Mouse (Mus musculus) intestine, embryonic 16.5 days (tissue): ENCODE data around the gene 3110082I17Rik. TPM values are rescaled to one million over a fixed set of nuclear protein-coding genes. Genes with fewer than 3 reads are reported as not detected.

Experiments used
- ATAC-seq: fragments of 200-750 bp; cut with Nextera tagmentation; 2 replicates; pipeline ENCODE4 v1.8.0; 2017; ENCODE audit warnings: moderate TSS enrichment, moderate library complexity
- H3K27ac ChIP-seq: fragments of 300-500 bp; sonication (generic); 2 replicates; pipeline ENCODE4 v1.5.1; 2014; ENCODE audit warnings: mild to moderate bottlenecking, low read length
- H3K27me3 ChIP-seq: fragments of 300-500 bp; sonication (generic); replicated peaks from 2 replicates; pipeline ENCODE4 v1.6.1; 2014; ENCODE audit warnings: low read length, control low read depth, mixed read lengths; ENCODE audit not compliant: control insufficient read depth, insufficient read depth
- H3K36me3 ChIP-seq: fragments of 300-500 bp; sonication (generic); 2 replicates; pipeline ENCODE4 v1.6.1; 2014; ENCODE audit warnings: low read length, control low read depth; ENCODE audit not compliant: control insufficient read depth, insufficient read depth
- H3K4me1 ChIP-seq: fragments of 300-500 bp; sonication (generic); 2 replicates; pipeline ENCODE4 v1.6.1; 2014; ENCODE audit warnings: low read length, control low read depth, mixed read lengths; ENCODE audit not compliant: control insufficient read depth, insufficient read depth
- H3K4me2 ChIP-seq: fragments of 300-500 bp; sonication (generic); 2 replicates; pipeline ENCODE4 v1.6.1; 2014; ENCODE audit warnings: low read depth, low read length, control low read depth
- H3K4me3 ChIP-seq: fragments of 300-500 bp; sonication (generic); 2 replicates; pipeline ENCODE4 v1.5.1; 2014; ENCODE audit warnings: mild to moderate bottlenecking, low read length
- H3K9ac ChIP-seq: fragments of 300-500 bp; sonication (generic); 2 replicates; pipeline ENCODE4 v1.6.1; 2014; ENCODE audit warnings: low read depth, low read length
- H3K9me3 ChIP-seq: fragments of 300-500 bp; sonication (generic); 2 replicates; pipeline ENCODE4 v1.6.1; 2016; ENCODE audit warnings: low read length, control low read depth; ENCODE audit not compliant: control insufficient read depth
- WGBS: fragments of 180-500 bp; shearing (Covaris S2); extraction: QIAGEN DNeasy Blood & Tissue Kit; methylation state at CpG from one replicate; pipeline ENCODE4 v1.1.7; 2014; 5-methylcytosine and 5-hydroxymethylcytosine counted together
- polyA plus RNA-seq: library from polyadenylated mRNA; unstranded; fragments of >200 nt; fragmentation: Nextera tagmentation; extraction: Ambion mirVana; gene quantifications from 2 replicates; pipeline ENCODE4 v1.2.1, GENCODE M21; 2015

The 3110082I17Rik gene
- polyA plus RNA-seq, 1 experiment from 2014 or later, result 35.5 TPM

DNA sequence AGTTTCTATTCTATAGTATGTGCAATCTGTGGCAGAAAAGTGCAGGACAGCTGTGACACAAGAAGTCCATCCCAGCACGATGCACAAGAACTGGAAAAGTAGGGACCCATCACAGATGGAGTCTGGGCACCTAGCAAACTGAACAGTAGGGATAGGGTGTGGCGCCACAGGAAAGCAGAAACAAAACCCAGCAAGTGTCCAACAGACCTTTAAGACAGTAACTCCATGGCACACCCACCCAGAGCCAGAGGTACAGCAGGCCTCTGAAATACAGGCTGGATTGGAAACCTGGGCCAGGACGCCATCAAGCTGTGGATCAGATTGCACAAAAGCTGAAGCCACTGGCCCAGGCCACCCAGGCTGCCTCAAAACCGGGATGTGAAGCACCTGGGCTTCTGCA, 17.4 kb downstream of the 3110082I17Rik start:
- Histone ChIP-seq H3K4me2 (no peak overlapping the region), H3K9ac (no peak overlapping the region), H3K36me3 (no peaks in the 10 kb centered on the region), H3K27ac (no peak overlapping the region), H3K4me3 (no peak overlapping the region), H3K9me3 (no peaks in the 10 kb centered on the region), H3K27me3 (no peaks in the 10 kb centered on the region), H3K4me1 (peaks cover 3% of the 10 kb centered on the region; the same call in 1 of the 2 replicates)
- ATAC-seq, result no peak
- 66% methylated on average over 4 of the region's 4 CpGs for WGBS

DNA sequence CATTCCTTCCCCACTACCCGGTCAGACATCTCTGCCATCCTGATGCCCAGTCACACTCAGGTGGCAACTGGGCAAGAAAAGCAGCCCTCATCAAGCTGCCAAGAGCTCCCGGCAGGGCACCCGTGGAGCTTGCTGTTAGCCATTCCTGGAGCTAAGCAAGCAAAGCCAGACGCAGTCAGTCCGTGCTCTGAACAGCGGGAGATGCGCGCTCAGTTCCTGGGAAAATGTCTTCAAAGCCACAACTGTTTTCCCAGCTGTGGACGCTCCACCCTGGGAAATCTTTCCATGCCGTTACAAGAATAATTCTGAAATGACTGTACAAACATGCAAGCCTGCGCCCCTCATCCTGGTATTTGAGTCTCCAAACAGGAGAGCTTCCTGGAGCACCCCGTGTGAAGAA, 17.9 kb downstream of the 3110082I17Rik start:
- Histone ChIP-seq H3K27ac (no peak overlapping the region), H3K9me3 (no peaks in the 10 kb centered on the region), H3K36me3 (no peaks in the 10 kb centered on the region), H3K4me2 (no peak overlapping the region), H3K9ac (no peak overlapping the region), H3K4me3 (no peak overlapping the region), H3K27me3 (no peaks in the 10 kb centered on the region), H3K4me1 (peaks cover 3% of the 10 kb centered on the region; the same call in 1 of the 2 replicates)
- no peak for ATAC-seq
- WGBS, result 71% methylated on average over 12 of the region's 12 CpGs

DNA sequence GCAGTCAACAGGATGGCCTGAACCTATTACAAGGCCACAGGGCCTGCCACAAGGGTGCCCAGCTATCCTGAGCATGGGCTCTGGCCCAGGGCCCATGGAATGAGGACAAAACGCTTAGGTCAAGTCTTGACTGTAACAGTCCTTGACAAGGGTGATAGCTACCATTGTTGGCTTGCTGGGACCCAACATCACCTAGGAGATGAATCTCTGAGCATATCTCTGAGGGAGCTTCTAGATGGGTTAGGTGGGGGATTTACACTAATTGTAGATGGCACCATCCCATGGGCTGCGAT, 18.7 kb downstream of the 3110082I17Rik start:
- no peak overlapping the region for H3K27ac ChIP-seq
- H3K4me1 ChIP-seq, result peaks cover 3% of the 10 kb centered on the region; the same call in 1 of the 2 replicates
- no peaks in the 10 kb centered on the region for H3K27me3 ChIP-seq
- no peaks in the 10 kb centered on the region for H3K9me3 ChIP-seq
- H3K4me2 ChIP-seq, result no peak overlapping the region
- H3K36me3 ChIP-seq, result no peaks in the 10 kb centered on the region
- WGBS, result 96% methylated on average over 2 of the region's 2 CpGs
- H3K9ac ChIP-seq, result no peak overlapping the region
- H3K4me3 ChIP-seq, result no peak overlapping the region
- no peak for ATAC-seq

DNA sequence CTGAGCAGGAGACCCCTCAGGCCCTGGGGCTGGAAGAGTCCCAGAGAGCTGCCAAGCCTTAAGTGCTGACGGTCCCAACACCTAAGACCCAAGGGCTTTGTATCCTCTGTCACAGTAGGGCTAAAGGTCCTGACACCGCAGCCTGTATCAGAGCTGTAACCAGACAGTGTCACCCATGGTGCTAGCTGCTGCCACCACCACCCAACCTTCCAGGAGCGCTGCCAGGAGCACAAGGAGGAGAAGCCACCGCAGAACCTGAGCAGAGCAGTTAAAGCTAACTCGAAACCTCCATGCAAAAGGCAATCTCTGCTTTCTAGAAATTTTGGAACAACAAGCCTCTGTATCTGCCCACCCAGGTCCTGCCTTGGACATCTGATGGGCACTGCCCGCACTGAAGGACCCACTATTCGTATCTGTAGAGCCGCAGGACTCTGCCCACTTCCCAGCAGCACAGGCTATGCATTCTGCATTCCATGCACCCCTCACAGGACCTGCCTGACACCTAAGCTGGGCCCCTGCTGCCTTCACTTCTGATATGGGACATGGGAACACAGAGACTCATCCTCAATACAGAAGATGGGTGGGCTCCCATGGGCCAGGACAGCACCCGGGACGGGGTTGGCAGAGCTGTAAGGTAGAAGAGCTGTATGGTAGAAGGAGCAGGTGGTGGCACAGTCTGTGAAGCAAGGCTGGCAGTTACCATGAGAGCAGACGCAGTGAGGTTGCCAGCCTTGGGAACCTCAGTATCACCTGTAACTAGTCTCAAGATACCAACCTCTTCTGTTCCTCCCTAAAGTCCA, 19.2 kb downstream of the 3110082I17Rik start:
- H3K4me3 ChIP-seq, result no peak overlapping the region
- peaks cover 3% of the 10 kb centered on the region; the same call in 1 of the 2 replicates for H3K4me1 ChIP-seq
- no peak for ATAC-seq
- no peaks in the 10 kb centered on the region for H3K36me3 ChIP-seq
- 96% methylated on average over 11 of the region's 11 CpGs for WGBS
- H3K27me3 ChIP-seq, result no peaks in the 10 kb centered on the region
- H3K9ac ChIP-seq, result no peak overlapping the region
- no peak overlapping the region for H3K4me2 ChIP-seq
- H3K27ac ChIP-seq, result no peak overlapping the region
- H3K9me3 ChIP-seq, result no peaks in the 10 kb centered on the region

- no peaks in the 10 kb centered on the region for H3K9me3 ChIP-seq
- no peak for ATAC-seq
These were observed 19.9 kb downstream of the 3110082I17Rik start for GRCm38 (mm10) chr5:139440451-139440850.

DNA sequence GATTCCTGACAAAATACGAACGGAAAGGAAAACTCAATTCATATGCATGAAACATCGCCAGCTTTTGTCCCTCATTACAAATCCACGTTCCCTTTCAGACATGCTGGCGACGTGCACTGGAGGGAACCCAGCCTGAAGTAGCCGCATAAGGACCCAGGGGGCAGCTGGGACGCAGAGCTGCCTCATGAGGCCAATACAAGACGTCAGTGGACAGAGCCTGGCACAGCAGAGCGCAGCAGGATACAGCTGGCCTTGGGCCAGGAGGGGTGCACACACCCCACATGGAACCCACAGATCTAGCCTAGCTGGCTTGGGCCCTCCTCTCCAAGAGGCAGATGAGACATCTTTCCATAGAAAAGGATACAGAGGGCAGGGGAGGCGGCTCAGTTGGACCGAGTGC, 21.9 kb downstream of the 3110082I17Rik start:
- WGBS, result 84% methylated on average over 12 of the region's 12 CpGs
- H3K36me3 ChIP-seq, result no peaks in the 10 kb centered on the region
- H3K4me2 ChIP-seq, result no peak overlapping the region
- no peaks in the 10 kb centered on the region for H3K27me3 ChIP-seq
- H3K4me1 ChIP-seq, result no peaks in the 10 kb centered on the region
- H3K27ac ChIP-seq, result no peak overlapping the region
- H3K9ac ChIP-seq, result no peak overlapping the region
- H3K4me3 ChIP-seq, result no peak overlapping the region
- no peaks in the 10 kb centered on the region for H3K9me3 ChIP-seq
- no peak for ATAC-seq

More at GRCm38 (mm10) chr5:139440451-139440850, 19.9 kb downstream of the 3110082I17Rik start:
- Histone ChIP-seq H3K4me1 (no peaks in the 10 kb centered on the region), H3K27me3 (no peaks in the 10 kb centered on the region), H3K36me3 (no peaks in the 10 kb centered on the region), H3K9ac (no peak overlapping the region), H3K27ac (no peak overlapping the region), H3K4me2 (no peak overlapping the region), H3K4me3 (no peak overlapping the region)
- 80% methylated on average over 5 of the region's 5 CpGs for whole genome bisulfite sequencing

DNA sequence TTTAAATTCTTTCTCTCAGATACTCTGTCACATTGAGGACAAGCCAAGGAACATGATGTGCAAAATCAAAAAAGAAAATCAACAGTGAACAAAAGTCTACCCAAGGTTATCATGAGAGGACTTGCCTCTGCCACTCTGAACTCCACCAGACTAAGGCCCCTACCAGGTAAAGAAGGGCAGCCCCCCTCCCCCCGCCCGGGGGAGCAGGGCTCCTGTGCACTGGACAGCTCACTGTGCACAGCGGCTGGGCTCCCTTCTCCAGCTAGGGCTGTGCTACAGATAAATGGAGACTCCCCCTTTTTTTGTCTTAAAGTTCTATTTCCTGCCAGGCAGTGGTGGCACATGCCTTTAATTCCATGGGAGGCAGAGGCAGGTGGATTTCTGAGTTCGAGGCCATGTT, 22.6 kb downstream of the 3110082I17Rik start:
- H3K27me3 ChIP-seq, result no peaks in the 10 kb centered on the region
- no peak overlapping the region for H3K27ac ChIP-seq
- no peaks in the 10 kb centered on the region for H3K4me1 ChIP-seq
- H3K4me2 ChIP-seq, result no peak overlapping the region
- no peak overlapping the region for H3K4me3 ChIP-seq
- H3K9me3 ChIP-seq, result no peaks in the 10 kb centered on the region
- H3K36me3 ChIP-seq, result no peaks in the 10 kb centered on the region
- 98% methylated on average over 4 of the region's 4 CpGs for WGBS
- H3K9ac ChIP-seq, result no peak overlapping the region
- no peak for ATAC-seq

- Histone ChIP-seq H3K4me1 (peaks cover 10% of the 10 kb centered on the region), H3K4me2 (no peak overlapping the region), H3K27ac (no peak overlapping the region), H3K9me3 (no peaks in the 10 kb centered on the region), H3K36me3 (no peaks in the 10 kb centered on the region), H3K9ac (no peak overlapping the region), H3K27me3 (no peaks in the 10 kb centered on the region), H3K4me3 (no peak overlapping the region)
- ATAC-seq, result no peak
- 50% methylated on average over 8 of the region's 8 CpGs for WGBS
These were observed 25.4 kb downstream of the 3110082I17Rik start for GRCm38 (mm10) chr5:139434940-139435339.

- no peak overlapping the region for H3K27ac ChIP-seq
- no peak overlapping the region for H3K9ac ChIP-seq
- ATAC-seq, result no peak
- peaks cover 19% of the 10 kb centered on the region for H3K4me1 ChIP-seq
- WGBS, result 85% methylated on average over 9 of the region's 9 CpGs
- H3K4me2 ChIP-seq, result no peak overlapping the region
- no peaks in the 10 kb centered on the region for H3K36me3 ChIP-seq
- no peak overlapping the region for H3K4me3 ChIP-seq
- no peaks in the 10 kb centered on the region for H3K9me3 ChIP-seq
- no peaks in the 10 kb centered on the region for H3K27me3 ChIP-seq
These were observed 26.3 kb downstream of the 3110082I17Rik start for GRCm38 (mm10) chr5:139433842-139434568.
